Comparison of ENCODE assay signal across 1 mouse cellular context in the genomic region with DNA sequence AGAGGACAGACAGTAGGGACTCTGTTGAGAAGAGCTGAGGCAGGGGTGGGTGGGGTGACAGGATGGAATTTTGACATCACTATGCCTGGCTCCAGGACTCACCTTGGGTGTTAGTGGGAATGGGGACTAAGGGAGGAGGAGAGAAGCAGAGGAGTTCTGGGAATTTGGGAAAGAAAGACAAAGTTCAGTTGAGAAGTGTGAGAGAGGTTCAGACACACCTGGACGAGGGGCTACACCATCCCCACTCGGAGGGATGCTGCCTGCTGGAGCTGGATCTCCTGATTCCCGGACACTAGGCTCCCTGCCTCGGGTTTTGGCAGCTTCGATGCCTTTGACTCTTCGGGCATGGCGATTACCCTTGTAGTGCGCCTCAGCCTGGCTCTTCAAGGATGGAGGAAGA.
TF ChIP-seq lines count a peak whose summit lies in the region.

No protein-coding gene starts in this region.

TF ChIP-seq in myocyte, 11 proteins besides CTCF, POLR2A, EP300 and RAD21:
- TF ChIP-seq TCF12 (IDR thresholded peaks at IDR 0.05; ENCODE audit: insufficient read depth, poor library complexity, severe bottlenecking) = no peak
- no peak for TF ChIP-seq E2F4 (IDR thresholded peaks at IDR 0.05; ENCODE audit: insufficient read depth)
- TF ChIP-seq POLR2AphosphoS2 (IDR thresholded peaks at IDR 0.05; ENCODE audit: insufficient read length, low read depth) = no peak
- TF ChIP-seq MAX (IDR thresholded peaks at IDR 0.05; ENCODE audit: low read depth) = no peak
- no peak for TF ChIP-seq MYOD1 (IDR thresholded peaks at IDR 0.05; ENCODE audit: control insufficient read depth in 1 of 3, insufficient read length in 2 of 3, low read depth in 2 of 3)
- TF ChIP-seq USF1 (IDR thresholded peaks at IDR 0.05; ENCODE audit: low read depth) = no peak
- no peak for TF ChIP-seq MYOG (IDR thresholded peaks at IDR 0.05; ENCODE audit: control insufficient read depth in 1 of 3, insufficient read depth in 1 of 3, insufficient read length in 2 of 3, low read depth in 2 of 3)
- TF ChIP-seq REST (IDR thresholded peaks at IDR 0.05; ENCODE audit: insufficient read depth, insufficient read length) = no peak
- no peak for TF ChIP-seq CEBPB (IDR thresholded peaks at IDR 0.05; ENCODE audit: insufficient read depth, poor library complexity, severe bottlenecking)
- TF ChIP-seq TCF3 (IDR thresholded peaks at IDR 0.05; ENCODE audit: insufficient read length, low read depth) = no peak
- TF ChIP-seq SRF (IDR thresholded peaks at IDR 0.05; ENCODE audit: control insufficient read depth, insufficient read length, low read depth) = no peak
